Mouse (Mus musculus): ENCODE results near the gene Dnm3.

The Dnm3 gene

DNA sequence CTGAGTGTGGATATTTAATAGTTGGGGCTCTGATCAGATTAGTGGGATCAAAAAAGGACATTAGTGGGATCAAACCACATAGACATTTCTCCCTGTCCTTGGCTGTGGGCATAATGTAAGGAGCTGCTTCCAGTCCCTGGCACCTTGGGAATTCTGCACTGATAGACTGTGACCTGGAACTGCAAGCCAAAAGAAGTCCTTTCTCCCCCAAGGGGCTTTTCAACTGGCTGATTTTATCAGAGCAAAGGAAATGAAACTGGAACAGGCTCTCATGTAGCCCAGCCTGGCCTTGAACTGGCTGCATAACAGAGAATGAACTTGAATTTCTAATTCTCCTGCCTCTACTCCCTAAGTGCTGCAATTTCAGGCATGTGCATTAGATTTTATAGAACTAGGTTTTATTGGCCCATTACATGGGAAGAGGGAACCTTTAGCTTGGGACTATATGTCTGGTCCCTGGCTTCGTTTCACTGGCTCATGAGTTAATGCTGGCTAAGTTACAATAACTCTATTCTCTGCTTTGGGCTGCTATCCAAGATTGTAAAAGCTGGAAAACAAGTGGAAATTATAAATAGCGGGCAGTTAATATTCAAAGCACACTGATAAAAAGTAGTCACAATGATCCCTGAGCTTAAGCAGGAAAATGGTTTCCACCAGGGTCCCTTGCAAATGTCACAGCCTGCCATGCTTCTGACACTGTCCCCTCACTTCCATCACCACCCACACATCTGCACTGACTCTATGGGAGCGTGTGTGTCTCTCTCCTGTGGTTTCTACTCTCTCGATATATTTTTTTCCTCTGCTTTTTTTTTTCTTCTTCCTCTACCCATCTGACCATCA is 183.9 kb downstream of the Dnm3 start:
- in situ Hi-C loops (cut with MboI; ENCODE audit: low pct_unique_long_range_greater_than_20kb in 1 of 2, low sequenced_read_pairs in 2 of 2, unreplicated experiment in 1 of 2) = no loop called here

DNA sequence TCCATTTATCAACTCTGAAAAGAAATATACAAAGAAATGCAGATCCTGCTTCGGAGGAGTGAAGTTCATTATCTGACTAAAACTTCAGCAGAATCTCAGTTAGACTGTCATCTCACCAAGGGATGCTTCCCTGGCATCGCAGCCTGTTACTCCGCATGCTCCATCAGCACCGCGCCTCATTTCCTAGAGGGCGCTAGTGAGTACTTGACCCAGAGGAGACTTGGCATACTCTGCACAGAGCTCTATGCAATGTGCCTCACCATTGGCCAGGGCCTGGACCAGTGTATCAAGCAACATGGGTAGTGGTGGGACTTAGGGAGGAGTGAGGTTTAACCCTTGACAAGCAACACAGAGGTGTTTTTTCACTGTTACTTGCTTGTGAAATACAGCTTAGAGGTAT is 190.9 kb downstream of the Dnm3 start:
- in situ Hi-C loops (cut with MboI; ENCODE audit: low pct_unique_long_range_greater_than_20kb in 1 of 2, low sequenced_read_pairs in 2 of 2, unreplicated experiment in 1 of 2) = no loop called here

- in situ Hi-C loops (cut with MboI; ENCODE audit: low pct_unique_long_range_greater_than_20kb in 1 of 2, low sequenced_read_pairs in 2 of 2, unreplicated experiment in 1 of 2) = no loop called here
These were observed 195.9 kb downstream of the Dnm3 start for GRCm38 (mm10) chr1:162281981-162282381.

DNA sequence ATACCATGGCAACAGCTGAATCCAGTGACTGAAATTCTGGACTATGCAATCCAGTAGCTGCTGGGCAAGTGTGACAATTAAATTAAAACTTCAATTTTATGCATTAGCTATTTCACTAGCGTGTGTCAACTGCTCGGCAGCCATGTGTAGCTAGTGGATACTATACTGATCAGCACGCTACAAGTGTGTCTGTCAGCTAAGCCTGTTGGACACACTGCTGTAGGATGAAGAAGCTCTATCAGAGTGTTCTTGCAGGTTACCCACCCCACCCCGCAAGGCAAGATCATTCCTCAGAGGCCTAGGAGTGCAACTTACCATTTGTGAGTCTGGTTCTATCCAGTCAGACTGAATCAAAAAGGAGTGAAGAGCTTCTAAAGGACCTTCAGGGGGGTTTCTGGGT is 197.8 kb downstream of the Dnm3 start:
- in situ Hi-C loops (cut with MboI; ENCODE audit: low pct_unique_long_range_greater_than_20kb in 1 of 2, low sequenced_read_pairs in 2 of 2, unreplicated experiment in 1 of 2) = no loop called here

GRCm38 (mm10) chr1:162276011-162276410 is 201.8 kb downstream of the Dnm3 start:
- in situ Hi-C loops (cut with MboI; ENCODE audit: low pct_unique_long_range_greater_than_20kb in 1 of 2, low sequenced_read_pairs in 2 of 2, unreplicated experiment in 1 of 2) = no loop called here

- in situ Hi-C loops (cut with MboI; ENCODE audit: low pct_unique_long_range_greater_than_20kb in 1 of 2, low sequenced_read_pairs in 2 of 2, unreplicated experiment in 1 of 2) = no loop called here
These were observed 203.1 kb downstream of the Dnm3 start for GRCm38 (mm10) chr1:162274674-162275248.

GRCm38 (mm10) chr1:162256912-162257607 is 220.8 kb downstream of the Dnm3 start:
- in situ Hi-C loops (cut with MboI; ENCODE audit: low pct_unique_long_range_greater_than_20kb in 1 of 2, low sequenced_read_pairs in 2 of 2, unreplicated experiment in 1 of 2) = no loop called here

DNA sequence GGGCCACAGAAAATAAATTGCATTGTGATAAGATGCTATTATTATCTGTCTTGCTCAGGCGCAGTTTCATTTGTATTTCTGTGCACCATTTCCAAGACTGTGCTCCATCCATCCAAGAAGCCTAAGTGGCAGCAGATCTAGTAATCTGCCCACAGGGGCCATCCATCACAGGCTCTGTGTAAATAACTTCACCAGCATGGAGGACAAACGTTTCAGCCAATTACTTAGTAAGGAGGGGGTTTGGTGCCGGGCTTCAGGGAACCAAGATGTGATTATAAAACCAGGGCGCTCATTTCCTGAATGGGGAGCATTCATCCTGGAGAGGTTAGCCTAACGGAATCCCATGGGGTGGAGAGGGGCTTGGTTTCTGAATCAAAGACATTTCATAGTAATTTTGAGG is 222.9 kb downstream of the Dnm3 start:
- in situ Hi-C loops (cut with MboI; ENCODE audit: low pct_unique_long_range_greater_than_20kb in 1 of 2, low sequenced_read_pairs in 2 of 2, unreplicated experiment in 1 of 2) = no loop called here

DNA sequence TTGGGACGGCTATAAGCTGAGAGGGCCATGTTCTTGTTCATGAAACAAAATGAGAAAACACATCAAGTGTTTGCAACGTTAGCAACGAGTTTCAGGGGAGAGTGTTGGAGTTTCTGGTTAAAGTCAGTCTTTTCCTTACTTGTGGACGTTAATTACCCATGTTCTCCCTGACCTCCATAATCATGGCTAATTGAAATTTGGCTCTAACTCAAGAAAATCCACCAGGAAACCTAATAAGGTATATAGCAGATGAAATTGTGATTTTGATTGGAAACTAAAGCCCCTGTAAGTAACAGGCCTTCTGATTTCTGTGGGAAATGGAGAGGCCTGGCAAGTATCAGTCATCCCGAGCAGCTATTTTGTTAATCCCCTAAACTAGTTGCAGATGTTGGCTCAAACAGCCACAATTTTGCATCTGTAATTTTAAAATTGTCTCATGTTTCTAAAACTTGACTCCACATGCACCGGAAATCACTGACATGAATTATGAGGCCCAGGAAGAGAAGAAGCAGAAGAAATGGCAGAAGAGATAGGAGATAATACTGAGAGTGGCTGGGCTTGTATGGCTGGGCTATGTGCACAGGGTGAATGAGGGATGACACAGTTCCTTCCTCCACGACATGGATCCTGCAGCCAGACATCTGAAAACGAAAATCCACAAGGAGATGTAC is 223.7 kb downstream of the Dnm3 start:
- in situ Hi-C loops (cut with MboI; ENCODE audit: low pct_unique_long_range_greater_than_20kb in 1 of 2, low sequenced_read_pairs in 2 of 2, unreplicated experiment in 1 of 2) = no loop called here

GRCm38 (mm10) chr1:162252869-162253268 is 225.0 kb downstream of the Dnm3 start:
- in situ Hi-C loops (cut with MboI; ENCODE audit: low pct_unique_long_range_greater_than_20kb in 1 of 2, low sequenced_read_pairs in 2 of 2, unreplicated experiment in 1 of 2) = no loop called here

GRCm38 (mm10) chr1:162247216-162247615 is 230.6 kb downstream of the Dnm3 start:
- in situ Hi-C loops (cut with MboI; ENCODE audit: low pct_unique_long_range_greater_than_20kb in 1 of 2, low sequenced_read_pairs in 2 of 2, unreplicated experiment in 1 of 2) = no loop called here

DNA sequence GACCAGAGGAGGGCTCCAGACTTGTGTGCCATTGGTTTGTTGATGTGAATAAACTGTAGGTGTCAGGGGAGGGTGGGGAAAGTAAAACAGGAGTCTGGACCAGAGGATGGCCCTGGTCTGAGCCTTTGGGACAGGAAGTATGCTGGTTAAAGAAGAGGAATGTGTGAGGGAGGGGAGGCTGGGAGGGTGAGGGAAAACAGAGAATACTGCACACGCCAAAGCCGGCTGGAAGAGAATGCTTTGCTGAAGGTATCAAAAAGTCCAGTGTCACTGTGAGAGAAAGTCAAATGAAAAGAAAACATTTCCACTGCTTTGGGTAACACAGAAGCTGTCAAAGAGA is 234.2 kb downstream of the Dnm3 start:
- in situ Hi-C loops (cut with MboI; ENCODE audit: low pct_unique_long_range_greater_than_20kb in 1 of 2, low sequenced_read_pairs in 2 of 2, unreplicated experiment in 1 of 2) = no loop called here

GRCm38 (mm10) chr1:162242980-162243650 is 234.7 kb downstream of the Dnm3 start:
- in situ Hi-C loops (cut with MboI; ENCODE audit: low pct_unique_long_range_greater_than_20kb in 1 of 2, low sequenced_read_pairs in 2 of 2, unreplicated experiment in 1 of 2) = no loop called here

DNA sequence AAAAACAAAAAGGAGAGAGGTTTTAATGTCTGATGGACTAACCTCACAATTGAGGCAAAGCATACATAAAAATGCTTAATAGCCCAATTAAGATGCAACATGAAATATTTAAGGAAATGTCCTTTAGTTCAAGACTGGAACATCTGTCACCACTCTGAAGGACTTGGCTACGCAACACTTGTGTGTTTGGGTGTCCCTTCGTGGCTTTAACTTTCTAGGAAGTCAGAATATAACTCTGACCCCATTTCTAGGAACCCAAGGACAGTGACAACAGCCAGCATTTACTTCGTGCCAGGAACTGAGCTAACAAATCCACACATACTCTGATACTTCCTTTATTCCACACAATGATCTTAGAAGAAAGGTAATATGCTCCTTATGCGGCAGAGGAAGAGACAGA is 237.1 kb downstream of the Dnm3 start:
- in situ Hi-C loops (cut with MboI; ENCODE audit: low pct_unique_long_range_greater_than_20kb in 1 of 2, low sequenced_read_pairs in 2 of 2, unreplicated experiment in 1 of 2) = no loop called here

- in situ Hi-C loops (cut with MboI; ENCODE audit: low pct_unique_long_range_greater_than_20kb in 1 of 2, low sequenced_read_pairs in 2 of 2, unreplicated experiment in 1 of 2) = no loop called here
These were observed 239.2 kb downstream of the Dnm3 start for GRCm38 (mm10) chr1:162238646-162239045.

- in situ Hi-C loops (cut with MboI; ENCODE audit: low pct_unique_long_range_greater_than_20kb in 1 of 2, low sequenced_read_pairs in 2 of 2, unreplicated experiment in 1 of 2) = no loop called here
These were observed 241.1 kb downstream of the Dnm3 start for GRCm38 (mm10) chr1:162236624-162237159.

GRCm38 (mm10) chr1:162225621-162226147 is 252.2 kb downstream of the Dnm3 start:
- in situ Hi-C loops (cut with MboI; ENCODE audit: low pct_unique_long_range_greater_than_20kb in 1 of 2, low sequenced_read_pairs in 2 of 2, unreplicated experiment in 1 of 2) = no loop called here
